Mouse (Mus musculus): ENCODE measurements at regions not wholly inside any gene's neighbourhood (a gene's known extent, or its start where the extent isn't known, plus 50 kb on each side); places are given as distances from the start of the nearest gene placed in this dataset.
A peak's percentile ranks its signal among the peaks of the same experiment; 100 is the strongest.

DNA sequence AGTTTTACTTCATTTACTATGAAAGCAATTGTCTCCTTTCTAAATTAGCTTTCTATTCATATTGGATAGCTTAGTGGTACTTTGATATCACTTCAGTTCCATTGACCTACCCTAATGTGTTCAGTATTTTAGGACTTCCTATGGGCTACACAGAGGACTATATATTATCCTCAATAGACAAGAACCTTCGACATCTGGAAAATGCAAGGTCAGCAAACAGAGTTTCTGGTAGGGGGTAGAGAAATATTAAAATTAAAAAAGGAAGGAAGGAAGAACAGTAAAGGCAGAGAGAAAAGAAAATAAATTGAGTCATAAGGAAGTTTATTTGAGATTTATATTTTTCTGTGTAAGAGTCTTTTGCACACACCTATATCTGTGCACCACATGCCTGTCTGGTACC is 107.4 kb upstream of the Insig1 start:
- H3K4me1 ChIP-seq (replicated peaks; ENCODE audit: control insufficient read depth, insufficient read depth, low read length) = no peaks in the 10 kb centered on the region
- no peaks in the 10 kb centered on the region for H3K9me3 ChIP-seq (ENCODE audit: control insufficient read depth, low read length)
- ATAC-seq (replicated peaks; ENCODE audit: low FRiP score) (no peak), DNase-seq (ENCODE audit: low spot score) (no peak)
- no peak overlapping the region for H3K4me3 ChIP-seq (ENCODE audit: low read depth, low read length)
- H3K4me2 ChIP-seq (ENCODE audit: low read depth, low read length, severe bottlenecking) = no peak overlapping the region
- 93% methylated on average over 1 of the region's 1 CpGs for WGBS
- H3K9ac ChIP-seq (ENCODE audit: low read length) = no peak overlapping the region
- no peak overlapping the region for H3K27ac ChIP-seq (ENCODE audit: low read depth, low read length)
- no peaks in the 10 kb centered on the region for H3K27me3 ChIP-seq (ENCODE audit: control insufficient read depth, insufficient read depth, low read length)
- H3K36me3 ChIP-seq (ENCODE audit: control insufficient read depth, insufficient read depth, low read length) = no peaks in the 10 kb centered on the region

DNA sequence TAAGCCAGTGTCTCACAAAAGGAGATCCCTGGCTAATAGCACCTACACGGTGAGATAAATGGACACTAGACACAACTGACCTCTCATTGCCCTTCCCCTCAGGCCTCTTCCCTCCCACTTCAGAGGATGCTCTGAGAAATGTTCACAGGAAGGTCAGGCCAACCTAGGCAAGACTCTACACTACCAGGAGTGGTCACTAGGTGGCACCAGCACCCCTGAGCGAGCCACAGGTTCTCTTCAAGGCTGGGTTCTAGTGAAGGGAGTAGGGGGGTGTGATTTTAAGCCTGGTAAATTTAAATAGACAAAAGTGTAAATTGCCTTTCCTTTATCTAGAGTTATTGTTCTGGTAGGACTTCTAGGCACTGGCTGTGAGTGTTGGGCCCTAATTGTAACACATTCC is 76.0 kb upstream of the Insig1 start:
- ATAC-seq (replicated peaks; ENCODE audit: low FRiP score) (0 out of 2 replicates have a peak, but pooled peaks have one; percentile 56), DNase-seq (ENCODE audit: low spot score) (peak; percentile 81)
- Histone ChIP-seq H3K4me2 (ENCODE audit: low read depth, low read length, severe bottlenecking) (no peak overlapping the region), H3K4me3 (ENCODE audit: low read depth, low read length) (no peak overlapping the region), H3K4me1 (replicated peaks; ENCODE audit: control insufficient read depth, insufficient read depth, low read length) (no peaks in the 10 kb centered on the region), H3K9ac (ENCODE audit: low read length) (no peak overlapping the region), H3K27me3 (ENCODE audit: control insufficient read depth, insufficient read depth, low read length) (no peaks in the 10 kb centered on the region), H3K36me3 (ENCODE audit: control insufficient read depth, insufficient read depth, low read length) (no peaks in the 10 kb centered on the region), H3K9me3 (ENCODE audit: control insufficient read depth, low read length) (no peaks in the 10 kb centered on the region), H3K27ac (ENCODE audit: low read depth, low read length) (no peak overlapping the region)
- WGBS = 23% methylated on average over 2 of the region's 2 CpGs

DNA sequence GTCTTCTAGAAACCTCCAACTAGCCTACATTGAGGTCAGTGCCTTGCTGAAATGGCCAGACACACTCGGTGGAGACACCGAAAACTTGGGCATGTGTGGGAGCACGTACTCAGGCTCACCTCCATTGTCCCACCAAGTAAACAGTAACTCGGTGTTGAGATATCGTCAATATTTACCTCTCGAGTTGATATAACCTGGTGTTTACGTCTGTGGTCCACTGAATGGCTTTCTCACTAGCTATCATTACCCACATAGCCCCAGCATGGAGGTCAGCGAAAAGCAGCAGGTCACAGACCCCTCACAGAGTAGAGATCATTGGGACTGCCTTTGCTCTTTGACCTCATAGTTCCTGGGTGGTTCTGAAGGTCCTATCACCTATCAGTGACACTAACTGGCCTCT is 73.4 kb upstream of the Insig1 start:
- 91% methylated on average over 8 of the region's 8 CpGs for WGBS
- no peak for ATAC-seq (replicated peaks; ENCODE audit: low FRiP score)

DNA sequence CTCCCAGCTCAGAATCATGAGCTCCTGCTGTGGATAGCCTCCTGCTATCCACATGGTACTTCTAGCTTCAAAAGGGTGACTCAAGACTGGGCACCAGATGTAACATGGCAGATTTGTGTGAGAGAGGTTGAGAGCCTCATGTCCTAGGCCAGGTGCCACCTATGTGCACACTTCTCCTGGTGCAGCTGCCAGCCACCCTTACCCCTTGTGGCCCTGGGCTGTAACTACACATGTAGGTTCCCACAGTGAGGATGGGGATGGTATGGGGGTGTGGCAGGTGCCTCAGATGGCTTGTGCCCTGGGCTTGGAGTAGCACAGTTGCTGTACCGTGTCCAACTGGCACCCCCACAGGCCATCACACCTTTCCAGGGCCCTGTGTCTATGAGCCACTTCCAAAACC is 68.2 kb upstream of the Insig1 start:
- Histone ChIP-seq H3K27ac (ENCODE audit: low read depth, low read length) (no peak overlapping the region), H3K9ac (ENCODE audit: low read length) (no peak overlapping the region), H3K27me3 (ENCODE audit: control insufficient read depth, insufficient read depth, low read length) (no peaks in the 10 kb centered on the region), H3K4me3 (ENCODE audit: low read depth, low read length) (no peak overlapping the region), H3K36me3 (ENCODE audit: control insufficient read depth, insufficient read depth, low read length) (no peaks in the 10 kb centered on the region), H3K4me2 (ENCODE audit: low read depth, low read length, severe bottlenecking) (no peak overlapping the region), H3K4me1 (replicated peaks; ENCODE audit: control insufficient read depth, insufficient read depth, low read length) (no peaks in the 10 kb centered on the region), H3K9me3 (ENCODE audit: control insufficient read depth, low read length) (no peaks in the 10 kb centered on the region)
- 94% methylated on average over 1 of the region's 1 CpGs for WGBS
- DNase-seq (ENCODE audit: low spot score) (peak; percentile 47), ATAC-seq (replicated peaks; ENCODE audit: low FRiP score) (no peak)

More for the DNA sequence above, 73.4 kb upstream of the Insig1 start:
- Histone ChIP-seq H3K9ac (ENCODE audit: low read length) (no peak overlapping the region), H3K36me3 (ENCODE audit: control insufficient read depth, insufficient read depth, low read length) (no peaks in the 10 kb centered on the region), H3K27ac (ENCODE audit: low read depth, low read length) (no peak overlapping the region), H3K4me1 (replicated peaks; ENCODE audit: control insufficient read depth, insufficient read depth, low read length) (no peaks in the 10 kb centered on the region), H3K4me2 (ENCODE audit: low read depth, low read length, severe bottlenecking) (no peak overlapping the region), H3K27me3 (ENCODE audit: control insufficient read depth, insufficient read depth, low read length) (no peaks in the 10 kb centered on the region), H3K4me3 (ENCODE audit: low read depth, low read length) (no peak overlapping the region), H3K9me3 (ENCODE audit: control insufficient read depth, low read length) (no peaks in the 10 kb centered on the region)
- no peak for DNase-seq (ENCODE audit: low spot score)

DNA sequence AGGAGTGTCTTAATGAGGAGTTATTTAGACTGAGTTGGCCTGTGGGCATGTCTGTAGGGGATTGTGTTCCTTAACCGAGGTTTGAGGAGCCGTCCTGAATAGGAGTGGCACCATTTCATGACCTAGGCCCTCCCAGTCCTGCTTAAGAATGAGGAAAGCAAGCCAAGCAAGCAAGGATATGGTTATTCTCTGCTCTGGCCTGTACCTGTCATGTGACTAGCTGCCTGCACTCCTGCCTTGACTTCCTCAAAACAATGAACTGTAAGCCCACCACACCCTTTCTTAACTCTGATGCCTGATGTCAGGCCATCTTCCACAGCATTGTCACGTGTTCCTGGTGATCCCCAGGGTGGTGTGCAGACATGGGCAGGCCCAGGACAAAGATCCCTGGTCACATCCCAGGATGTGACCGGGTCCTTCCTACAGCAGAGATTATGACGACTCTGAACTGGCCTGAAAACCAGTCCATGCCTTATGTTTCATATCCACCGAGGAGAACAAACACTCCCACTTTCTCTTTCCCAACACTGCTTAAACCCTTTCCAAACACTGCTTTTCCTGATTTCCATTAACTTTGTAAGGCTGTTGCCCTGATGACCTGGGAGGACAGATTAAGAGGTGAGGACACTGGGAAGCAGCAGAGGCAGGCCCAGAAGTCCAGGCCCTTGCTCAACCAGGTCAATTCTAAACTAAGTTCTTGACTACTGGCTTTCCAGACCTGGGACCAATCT is 67.2 kb upstream of the Insig1 start:
- Histone ChIP-seq H3K27ac (ENCODE audit: low read depth, low read length) (no peak overlapping the region), H3K4me2 (ENCODE audit: low read depth, low read length, severe bottlenecking) (no peak overlapping the region), H3K36me3 (ENCODE audit: control insufficient read depth, insufficient read depth, low read length) (no peaks in the 10 kb centered on the region), H3K27me3 (ENCODE audit: control insufficient read depth, insufficient read depth, low read length) (no peaks in the 10 kb centered on the region), H3K9me3 (ENCODE audit: control insufficient read depth, low read length) (no peaks in the 10 kb centered on the region), H3K9ac (ENCODE audit: low read length) (no peak overlapping the region), H3K4me3 (ENCODE audit: low read depth, low read length) (no peak overlapping the region), H3K4me1 (replicated peaks; ENCODE audit: control insufficient read depth, insufficient read depth, low read length) (no peaks in the 10 kb centered on the region)
- WGBS = 86% methylated on average over 6 of the region's 6 CpGs
- ATAC-seq (replicated peaks; ENCODE audit: low FRiP score) = no peak
- no peak for DNase-seq (ENCODE audit: low spot score)

DNA sequence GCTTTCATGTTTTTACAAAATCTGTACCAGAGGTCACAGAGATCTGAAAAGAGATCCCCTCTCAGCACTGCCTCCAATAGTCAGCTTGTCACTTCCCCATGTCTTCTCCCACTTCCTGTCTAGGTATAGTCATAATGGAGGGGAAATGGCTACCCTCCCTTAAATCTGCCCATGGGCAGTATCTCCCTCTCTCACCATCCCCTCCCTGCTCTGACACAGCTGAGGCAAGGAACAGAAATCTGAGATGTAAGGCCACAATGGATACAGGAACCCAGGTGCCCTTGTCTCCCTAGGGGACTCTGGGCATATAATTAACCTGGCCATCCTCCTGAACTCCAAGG is 66.7 kb upstream of the Insig1 start:
- Histone ChIP-seq H3K9ac (ENCODE audit: low read length) (no peak overlapping the region), H3K9me3 (ENCODE audit: control insufficient read depth, low read length) (no peaks in the 10 kb centered on the region), H3K36me3 (ENCODE audit: control insufficient read depth, insufficient read depth, low read length) (no peaks in the 10 kb centered on the region), H3K4me1 (replicated peaks; ENCODE audit: control insufficient read depth, insufficient read depth, low read length) (no peaks in the 10 kb centered on the region), H3K27me3 (ENCODE audit: control insufficient read depth, insufficient read depth, low read length) (no peaks in the 10 kb centered on the region), H3K4me2 (ENCODE audit: low read depth, low read length, severe bottlenecking) (no peak overlapping the region), H3K4me3 (ENCODE audit: low read depth, low read length) (no peak overlapping the region), H3K27ac (ENCODE audit: low read depth, low read length) (no peak overlapping the region)
- ATAC-seq (replicated peaks; ENCODE audit: low FRiP score) = no peak
- DNase-seq (ENCODE audit: low spot score) = peak; percentile 34

DNA sequence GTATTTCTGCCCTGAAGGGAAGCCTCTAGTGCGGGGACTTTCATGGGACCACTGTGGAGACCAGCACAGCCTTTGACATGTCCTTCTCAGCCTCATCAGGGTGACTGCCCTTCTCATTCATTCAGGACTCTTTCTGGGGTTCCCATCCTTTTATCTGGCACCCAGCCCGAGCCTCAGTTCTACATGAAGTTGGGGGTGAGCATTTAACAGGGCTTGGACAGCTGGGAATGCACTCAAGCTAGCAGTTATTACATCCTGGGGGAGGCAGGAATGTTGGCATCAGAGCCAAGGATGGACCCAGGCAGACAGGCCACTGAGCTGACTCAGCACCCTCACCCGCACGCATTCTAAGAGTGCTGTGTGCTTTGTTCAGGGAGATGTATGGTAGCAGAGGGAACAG is 61.8 kb upstream of the Insig1 start:
- H3K9ac ChIP-seq (ENCODE audit: low read length) = no peak overlapping the region
- 85% methylated on average over 4 of the region's 4 CpGs for WGBS
- no peaks in the 10 kb centered on the region for H3K9me3 ChIP-seq (ENCODE audit: control insufficient read depth, low read length)
- no peaks in the 10 kb centered on the region for H3K27me3 ChIP-seq (ENCODE audit: control insufficient read depth, insufficient read depth, low read length)
- no peaks in the 10 kb centered on the region for H3K36me3 ChIP-seq (ENCODE audit: control insufficient read depth, insufficient read depth, low read length)
- no peaks in the 10 kb centered on the region for H3K4me1 ChIP-seq (replicated peaks; ENCODE audit: control insufficient read depth, insufficient read depth, low read length)
- H3K4me2 ChIP-seq (ENCODE audit: low read depth, low read length, severe bottlenecking) = no peak overlapping the region
- no peak for ATAC-seq (replicated peaks; ENCODE audit: low FRiP score)
- no peak overlapping the region for H3K4me3 ChIP-seq (ENCODE audit: low read depth, low read length)
- DNase-seq (ENCODE audit: low spot score) = peak; percentile 6
- H3K27ac ChIP-seq (ENCODE audit: low read depth, low read length) = no peak overlapping the region

DNA sequence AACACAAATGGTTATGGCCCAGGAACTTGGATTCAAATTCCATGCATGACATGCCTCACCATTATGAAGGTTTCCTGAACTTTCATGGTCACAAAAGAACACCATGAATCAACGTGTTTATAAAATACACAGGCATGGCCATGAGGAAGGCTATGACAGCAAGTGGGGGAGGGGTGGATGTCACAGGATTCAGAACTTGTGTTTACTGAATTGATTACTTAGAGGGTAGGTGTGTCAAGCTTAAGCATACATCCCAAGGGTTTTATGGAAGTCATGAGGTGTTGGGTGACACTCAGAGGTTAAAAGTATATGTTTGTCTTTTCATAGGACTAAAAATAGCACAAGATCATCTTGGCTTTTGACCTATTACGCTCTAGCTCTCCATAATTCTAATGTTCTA is 61.3 kb upstream of the Insig1 start:
- Histone ChIP-seq H3K27ac (ENCODE audit: low read depth, low read length) (no peak overlapping the region), H3K9me3 (ENCODE audit: control insufficient read depth, low read length) (no peaks in the 10 kb centered on the region), H3K27me3 (ENCODE audit: control insufficient read depth, insufficient read depth, low read length) (no peaks in the 10 kb centered on the region), H3K4me2 (ENCODE audit: low read depth, low read length, severe bottlenecking) (no peak overlapping the region), H3K4me3 (ENCODE audit: low read depth, low read length) (no peak overlapping the region), H3K36me3 (ENCODE audit: control insufficient read depth, insufficient read depth, low read length) (no peaks in the 10 kb centered on the region), H3K9ac (ENCODE audit: low read length) (no peak overlapping the region), H3K4me1 (replicated peaks; ENCODE audit: control insufficient read depth, insufficient read depth, low read length) (no peaks in the 10 kb centered on the region)
- 84% methylated on average over 2 of the region's 2 CpGs for WGBS
- ATAC-seq (replicated peaks; ENCODE audit: low FRiP score) (no peak), DNase-seq (ENCODE audit: low spot score) (no peak)

DNA sequence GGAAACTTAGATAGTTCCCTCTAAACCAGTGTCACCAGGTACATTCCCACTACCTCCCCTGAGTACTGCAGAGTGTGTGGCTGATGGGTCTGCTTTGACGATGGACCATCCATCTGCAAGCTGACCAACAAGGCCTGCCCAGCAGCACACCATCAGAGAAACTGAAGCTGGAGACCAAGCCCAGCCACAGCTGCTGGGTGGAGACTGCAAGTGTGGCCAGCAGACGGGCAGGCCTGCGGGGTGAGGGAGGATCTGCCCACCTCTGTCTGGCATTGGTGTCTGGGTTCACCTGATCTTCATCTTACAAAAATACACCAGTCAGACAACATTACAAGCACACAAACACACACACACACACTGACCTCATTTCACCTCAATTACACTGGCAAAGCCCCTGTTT is 60.6 kb upstream of the Insig1 start:
- peak; percentile 8 for DNase-seq (ENCODE audit: low spot score)
- 89% methylated on average over 3 of the region's 3 CpGs for WGBS
- ATAC-seq (replicated peaks; ENCODE audit: low FRiP score) = no peak

More for the DNA sequence above, 60.6 kb upstream of the Insig1 start:
- no peak overlapping the region for H3K4me2 ChIP-seq (ENCODE audit: low read depth, low read length, severe bottlenecking)
- no peak overlapping the region for H3K4me3 ChIP-seq (ENCODE audit: low read depth, low read length)
- no peaks in the 10 kb centered on the region for H3K36me3 ChIP-seq (ENCODE audit: control insufficient read depth, insufficient read depth, low read length)
- no peaks in the 10 kb centered on the region for H3K27me3 ChIP-seq (ENCODE audit: control insufficient read depth, insufficient read depth, low read length)
- no peak overlapping the region for H3K27ac ChIP-seq (ENCODE audit: low read depth, low read length)
- no peak overlapping the region for H3K9ac ChIP-seq (ENCODE audit: low read length)
- no peaks in the 10 kb centered on the region for H3K4me1 ChIP-seq (replicated peaks; ENCODE audit: control insufficient read depth, insufficient read depth, low read length)
- no peaks in the 10 kb centered on the region for H3K9me3 ChIP-seq (ENCODE audit: control insufficient read depth, low read length)

Measured in forebrain, embryonic 11.5 days (tissue).